Mouse (Mus musculus): ENCODE data around the gene Churc1.

DNA sequence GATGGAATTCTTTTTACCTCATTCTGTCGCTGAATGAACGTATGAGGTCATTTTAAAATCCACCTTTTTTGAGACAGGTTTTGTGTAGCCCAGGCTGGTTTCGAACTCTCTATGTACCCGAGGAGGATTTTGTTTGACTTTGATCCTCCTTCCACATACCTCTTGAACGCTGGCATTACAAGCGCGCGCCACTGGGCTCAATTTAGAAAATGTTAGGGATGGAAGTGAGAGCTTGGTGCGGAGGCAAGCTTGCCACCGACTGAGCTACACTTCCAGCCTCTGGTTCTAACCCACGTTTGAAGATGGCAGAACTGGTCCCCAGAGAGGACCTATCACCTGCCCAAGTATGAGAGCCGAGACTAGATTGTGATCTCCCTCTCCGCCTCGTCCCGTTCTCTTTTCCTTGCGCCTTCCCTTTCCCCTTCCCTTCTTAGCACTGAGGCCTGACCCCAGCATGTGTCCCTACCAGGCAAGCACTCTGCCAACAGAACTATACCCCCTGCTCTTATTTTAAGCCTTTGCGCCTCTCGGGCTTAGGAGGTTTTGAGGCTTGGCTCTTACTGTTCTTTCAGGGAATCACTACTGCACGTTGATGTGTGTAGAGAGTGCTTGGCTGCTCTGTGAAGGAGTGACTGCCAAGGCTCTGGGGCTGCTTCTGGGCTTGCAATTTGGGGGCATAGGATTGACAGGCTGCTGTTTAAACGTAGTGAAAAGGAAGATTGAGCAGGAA is 728 bp downstream of the Churc1 start:
- TF ChIP-seq POLR2A (IDR thresholded peaks at IDR 0.05; ENCODE audit: borderline replicate concordance, control insufficient read depth, low read depth, low read length), result no peak
- TF ChIP-seq CTCF (IDR thresholded peaks at IDR 0.05; ENCODE audit: control insufficient read depth, insufficient read depth, low read length), result no peak
